Mouse (Mus musculus) hindbrain, embryonic 13.5 days (tissue): ENCODE results near the gene Rsad2. TPM values are rescaled to one million over a fixed set of nuclear protein-coding genes. Genes with fewer than 3 reads are reported as not detected.
"Not testable (repeated sequence)": the region's sequence is repeated elsewhere in the genome, so short reads cannot be mapped to it uniquely, and the experiment has no call there.

Experiments
- ATAC-seq: fragments of 200-750 bp; cut with Nextera tagmentation; 2 replicates; pipeline ENCODE4 v1.8.0; 2017; ENCODE audit warnings: moderate TSS enrichment; ENCODE audit not compliant: low FRiP score
- H3K27ac ChIP-seq: fragments of 300-500 bp; sonication (generic); 2 replicates; pipeline ENCODE4 v1.5.1; 2015; ENCODE audit warnings: inconsistent platforms, mild to moderate bottlenecking, moderate library complexity
- H3K27me3 ChIP-seq: fragments of 300-500 bp; sonication (generic); 2 replicates; pipeline ENCODE4 v1.6.1; 2015; ENCODE audit warnings: mild to moderate bottlenecking, inconsistent platforms
- H3K36me3 ChIP-seq: fragments of 300-500 bp; sonication (generic); 2 replicates; pipeline ENCODE4 v1.6.1; 2015; ENCODE audit warnings: mild to moderate bottlenecking, inconsistent platforms
- H3K4me1 ChIP-seq: fragments of 300-500 bp; sonication (generic); replicated peaks from 2 replicates; pipeline ENCODE4 v1.6.1; 2015; ENCODE audit warnings: inconsistent platforms
- H3K4me2 ChIP-seq: fragments of 300-500 bp; sonication (generic); 2 replicates; pipeline ENCODE4 v1.6.1; 2015; ENCODE audit warnings: inconsistent platforms, mild to moderate bottlenecking, moderate library complexity
- H3K4me3 ChIP-seq: fragments of 300-500 bp; sonication (generic); 2 replicates; pipeline ENCODE4 v1.5.1; 2015; ENCODE audit warnings: mild to moderate bottlenecking, inconsistent platforms
- H3K9ac ChIP-seq: fragments of 300-500 bp; sonication (generic); 2 replicates; pipeline ENCODE4 v1.6.1; 2015; ENCODE audit warnings: mild to moderate bottlenecking, inconsistent platforms
- H3K9me3 ChIP-seq: fragments of 300-500 bp; sonication (generic); 2 replicates; pipeline ENCODE4 v1.6.1; 2016; ENCODE audit warnings: inconsistent platforms
- WGBS: fragments of 180-500 bp; shearing (Covaris S2); methylation state at CpG from one replicate; pipeline ENCODE4 v1.1.7; 2015; 5-methylcytosine and 5-hydroxymethylcytosine counted together
- polyA plus RNA-seq: library from polyadenylated mRNA; unstranded; fragments of >200 nt; fragmentation: Nextera tagmentation; extraction: Ambion mirVana; gene quantifications from 2 replicates; pipeline ENCODE4 v1.2.1, GENCODE M21; 2015

The Rsad2 gene
- polyA plus RNA-seq, 1 experiment from 2014 or later = 0.44 TPM

DNA sequence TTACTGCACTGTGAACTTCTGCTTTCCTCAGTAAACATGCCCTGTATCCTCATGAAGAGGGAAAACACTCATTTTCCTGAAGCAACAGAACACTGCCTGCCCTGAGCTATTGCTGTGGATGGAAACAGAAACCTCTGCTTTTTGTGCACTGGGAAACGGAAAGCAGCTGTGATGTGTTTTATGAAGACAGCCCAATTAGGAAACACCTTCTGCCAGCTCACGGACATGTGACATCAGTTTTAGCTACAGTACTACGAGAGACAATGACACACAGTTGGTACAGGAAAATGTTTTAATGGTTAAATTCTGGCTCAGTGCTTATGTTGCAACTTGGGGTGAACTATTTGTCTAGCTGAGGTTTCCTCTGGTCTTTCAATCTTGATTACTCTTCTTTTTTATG lies 16.9 kb downstream of the Rsad2 start:
- Histone ChIP-seq H3K27me3 (no peaks in the 10 kb centered on the region), H3K36me3 (no peaks in the 10 kb centered on the region), H3K9me3 (no peaks in the 10 kb centered on the region), H3K27ac (no peak overlapping the region), H3K4me3 (no peak overlapping the region), H3K4me1 (no peaks in the 10 kb centered on the region), H3K4me2 (no peak overlapping the region), H3K9ac (no peak overlapping the region)
- WGBS = 79% methylated on average over 3 of the region's 3 CpGs
- no peak for ATAC-seq

GRCm38 (mm10) chr12:26437950-26438349 lies 18.3 kb downstream of the Rsad2 start:
- H3K36me3 ChIP-seq = no peaks in the 10 kb centered on the region
- H3K4me2 ChIP-seq = no peak overlapping the region
- no peak for ATAC-seq
- no peaks in the 10 kb centered on the region for H3K9me3 ChIP-seq
- H3K27ac ChIP-seq = no peak overlapping the region
- H3K4me1 ChIP-seq = no peaks in the 10 kb centered on the region
- WGBS = 76% methylated on average over 3 of the region's 3 CpGs
- H3K4me3 ChIP-seq = no peak overlapping the region
- no peak overlapping the region for H3K9ac ChIP-seq
- no peaks in the 10 kb centered on the region for H3K27me3 ChIP-seq

GRCm38 (mm10) chr12:26436334-26436733 lies 19.9 kb downstream of the Rsad2 start:
- Histone ChIP-seq H3K27me3 (no peaks in the 10 kb centered on the region), H3K4me2 (no peak overlapping the region), H3K4me1 (no peaks in the 10 kb centered on the region), H3K4me3 (no peak overlapping the region), H3K36me3 (no peaks in the 10 kb centered on the region), H3K9me3 (no peaks in the 10 kb centered on the region), H3K27ac (no peak overlapping the region), H3K9ac (no peak overlapping the region)
- WGBS = 89% methylated on average over 4 of the region's 4 CpGs
- ATAC-seq = no peak

DNA sequence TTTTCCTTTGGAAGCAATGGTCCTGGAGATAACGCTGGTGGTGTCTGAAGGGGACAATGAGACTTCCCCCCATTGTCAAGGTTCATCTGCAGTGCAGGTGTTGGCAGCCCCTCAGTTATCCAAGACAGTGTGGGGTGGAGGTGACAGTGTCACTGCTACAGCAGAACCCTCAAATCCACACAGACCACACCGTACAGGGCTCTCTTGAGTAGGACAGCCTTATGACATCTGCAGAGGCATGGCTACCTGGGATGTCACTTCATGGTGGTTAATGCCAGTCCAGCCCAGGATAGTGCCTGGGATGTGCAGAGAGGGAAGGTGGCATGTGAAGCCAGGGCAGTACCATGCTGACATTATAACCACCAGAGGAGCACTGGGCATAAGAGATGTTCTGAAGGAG lies 27.5 kb downstream of the Rsad2 start:
- H3K27me3 ChIP-seq, H3K9me3 ChIP-seq, ATAC-seq, H3K27ac ChIP-seq, H3K9ac ChIP-seq, H3K36me3 ChIP-seq, H3K4me2 ChIP-seq, H3K4me3 ChIP-seq, H3K4me1 ChIP-seq: not testable (repeated sequence)
- WGBS = 79% methylated on average over 2 of the region's 2 CpGs

GRCm38 (mm10) chr12:26424841-26425240 lies 31.4 kb downstream of the Rsad2 start:
- Histone ChIP-seq H3K9ac (no peak overlapping the region), H3K4me2 (no peak overlapping the region), H3K27ac (no peak overlapping the region), H3K9me3 (no peaks in the 10 kb centered on the region), H3K27me3 (no peaks in the 10 kb centered on the region), H3K4me3 (no peak overlapping the region), H3K4me1 (no peaks in the 10 kb centered on the region), H3K36me3 (no peaks in the 10 kb centered on the region)
- WGBS = 94% methylated on average over 2 of the region's 2 CpGs
- no peak for ATAC-seq

GRCm38 (mm10) chr12:26418322-26418721 lies 37.9 kb downstream of the Rsad2 start:
- no peak for ATAC-seq
- H3K4me1 ChIP-seq = peaks cover 9% of the 10 kb centered on the region
- no peak overlapping the region for H3K4me2 ChIP-seq
- no peak overlapping the region for H3K4me3 ChIP-seq
- H3K9me3 ChIP-seq = no peaks in the 10 kb centered on the region
- no peak overlapping the region for H3K9ac ChIP-seq
- H3K36me3 ChIP-seq = no peaks in the 10 kb centered on the region
- H3K27ac ChIP-seq = no peak overlapping the region
- no peaks in the 10 kb centered on the region for H3K27me3 ChIP-seq
- 83% methylated on average over 4 of the region's 4 CpGs for WGBS

GRCm38 (mm10) chr12:26416636-26417295 lies 39.5 kb downstream of the Rsad2 start:
- no peak overlapping the region for H3K9ac ChIP-seq
- 67% methylated on average over 7 of the region's 7 CpGs for WGBS

GRCm38 (mm10) chr12:26415104-26415771 lies 41.0 kb downstream of the Rsad2 start, which contains the start of gene Rnf144a:
Rnf144a (minus strand) TSS chr12:26415254.
- Histone ChIP-seq H3K4me1 (peaks cover 39% of the 10 kb centered on the region), H3K27me3 (no peaks in the 10 kb centered on the region), H3K9me3 (no peaks in the 10 kb centered on the region), H3K27ac (peak within 1 kb of the TSS; percentile 89), H3K4me3 (peak within 1 kb of the TSS; percentile 83), H3K36me3 (no peaks in the 10 kb centered on the region), H3K4me2 (peak within 1 kb of the TSS; percentile 87), H3K9ac (peak within 1 kb of the TSS; percentile 98)
- ATAC-seq = peak; percentile 93
- under 1% methylated on average over 45 of the region's 45 CpGs for WGBS

More at GRCm38 (mm10) chr12:26416636-26417295, 39.5 kb downstream of the Rsad2 start:
- H3K9me3 ChIP-seq = no peaks in the 10 kb centered on the region
- no peak overlapping the region for H3K4me3 ChIP-seq
- H3K4me2 ChIP-seq = no peak overlapping the region
- no peaks in the 10 kb centered on the region for H3K27me3 ChIP-seq
- H3K4me1 ChIP-seq = peaks cover 25% of the 10 kb centered on the region
- no peak overlapping the region for H3K27ac ChIP-seq
- ATAC-seq = no peak
- H3K36me3 ChIP-seq = no peaks in the 10 kb centered on the region

GRCm38 (mm10) chr12:26414451-26415103 lies 41.7 kb downstream of the Rsad2 start:
- ATAC-seq = peak; percentile 83
- Histone ChIP-seq H3K27ac (peak overlapping the region; percentile 89), H3K27me3 (no peaks in the 10 kb centered on the region), H3K4me3 (peak overlapping the region; percentile 83), H3K36me3 (no peaks in the 10 kb centered on the region; the same call in 1 of the 2 replicates), H3K4me1 (peaks cover 45% of the 10 kb centered on the region), H3K4me2 (peak overlapping the region; percentile 87), H3K9ac (peak overlapping the region; percentile 98), H3K9me3 (no peaks in the 10 kb centered on the region)
- under 1% methylated on average over 63 of the region's 64 CpGs for WGBS

GRCm38 (mm10) chr12:26413961-26414411 lies 42.3 kb downstream of the Rsad2 start:
- Histone ChIP-seq H3K36me3 (no peaks in the 10 kb centered on the region; the same call in 1 of the 2 replicates), H3K9ac (peak overlapping the region; percentile 98), H3K4me1 (peaks cover 50% of the 10 kb centered on the region), H3K9me3 (no peaks in the 10 kb centered on the region), H3K27ac (0 out of 2 replicates have a peak overlapping the region, but pooled peaks have one; percentile 89), H3K4me3 (peak overlapping the region; percentile 83), H3K27me3 (no peaks in the 10 kb centered on the region), H3K4me2 (peak overlapping the region; percentile 87)
- 4% methylated on average over 8 of the region's 8 CpGs for WGBS
- no peak for ATAC-seq

- no peaks in the 10 kb centered on the region for H3K9me3 ChIP-seq
- 63% methylated on average over 6 of the region's 6 CpGs for WGBS
- H3K4me1 ChIP-seq = peaks cover 61% of the 10 kb centered on the region
- no peaks in the 10 kb centered on the region for H3K27me3 ChIP-seq
- peak overlapping the region; percentile 98; the same call in 1 of the 2 replicates for H3K9ac ChIP-seq
- H3K4me2 ChIP-seq = peak overlapping the region; percentile 87
- peaks cover 8% of the 10 kb centered on the region for H3K36me3 ChIP-seq
- 0 out of 2 replicates have a peak overlapping the region, but pooled peaks have one; percentile 20 for H3K27ac ChIP-seq
- no peak for ATAC-seq
- H3K4me3 ChIP-seq = peak overlapping the region; percentile 83
These were observed 43.5 kb downstream of the Rsad2 start for GRCm38 (mm10) chr12:26412802-26413201.

DNA sequence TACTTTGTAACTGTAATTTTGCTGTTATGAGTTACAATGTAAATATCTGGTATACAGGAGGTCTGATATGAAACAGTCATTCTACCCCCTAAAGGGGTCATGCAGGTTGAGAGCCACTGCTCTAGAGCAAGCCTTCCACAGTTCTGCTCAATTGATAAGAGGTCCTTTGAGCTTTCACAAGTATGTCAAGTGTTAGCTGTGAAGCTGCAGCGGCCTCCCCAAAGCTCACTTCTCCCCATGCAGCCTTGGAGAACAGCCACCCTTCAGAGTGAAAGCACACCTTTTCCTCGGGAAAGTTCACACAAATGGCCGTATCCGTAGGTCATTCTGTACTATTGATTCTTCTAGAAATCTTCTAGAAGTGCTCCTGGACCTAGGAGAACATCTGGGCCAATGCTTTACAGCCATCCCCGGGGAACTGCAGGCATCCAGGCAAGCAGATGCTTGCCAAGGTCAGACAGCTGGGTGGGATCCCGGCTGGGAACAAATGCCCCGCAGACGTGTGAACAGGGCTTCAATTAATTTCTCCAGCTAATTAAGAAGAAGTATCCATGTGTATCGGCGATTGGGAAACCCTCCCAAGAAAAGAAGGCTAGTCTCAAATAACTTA lies 44.3 kb downstream of the Rsad2 start:
- Histone ChIP-seq H3K36me3 (peaks cover 8% of the 10 kb centered on the region), H3K9me3 (no peaks in the 10 kb centered on the region), H3K4me3 (peak overlapping the region; percentile 83), H3K4me2 (peak overlapping the region; percentile 87), H3K27me3 (no peaks in the 10 kb centered on the region), H3K4me1 (peaks cover 64% of the 10 kb centered on the region), H3K27ac (no peak overlapping the region), H3K9ac (no peak overlapping the region)
- 59% methylated on average over 10 of the region's 10 CpGs for WGBS
- no peak for ATAC-seq
